Mouse (Mus musculus): ENCODE data around the gene Pygb.

DNA sequence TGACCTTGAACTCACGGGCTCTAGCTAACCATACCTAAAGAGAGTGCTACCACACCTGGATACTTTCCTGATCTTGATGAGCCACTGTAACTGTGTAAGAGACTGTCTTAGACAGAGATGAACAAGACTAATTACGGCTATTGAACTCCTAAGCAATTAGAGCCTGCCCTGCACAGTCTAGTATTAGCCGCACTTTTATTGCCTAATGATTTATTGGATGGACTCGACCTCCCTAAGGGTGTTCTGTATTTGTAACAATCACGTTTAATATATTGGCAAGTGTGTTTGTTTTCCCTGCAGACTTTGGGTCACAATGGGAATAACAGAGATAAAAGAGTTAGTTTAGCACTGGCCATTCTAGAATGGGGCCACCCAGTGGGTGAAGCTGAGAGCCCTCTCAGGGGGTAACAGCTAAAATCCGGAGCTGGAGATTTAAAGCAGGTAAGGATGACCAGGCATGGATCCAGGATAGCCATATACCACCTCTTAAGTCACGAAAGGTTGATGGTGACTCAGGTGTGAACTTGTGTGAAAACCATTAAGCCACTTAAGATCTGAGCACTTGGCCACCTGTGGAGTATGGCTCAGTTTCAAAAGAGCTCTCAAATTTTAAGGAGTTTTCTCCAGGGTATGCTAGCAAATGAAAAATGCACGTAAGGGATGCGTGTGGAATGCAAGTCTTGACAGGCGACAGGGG, 46.2 kb upstream of the Pygb start:
- no peak for TF ChIP-seq CTCF (IDR thresholded peaks at IDR 0.05; ENCODE audit: low read depth)
- no peak for TF ChIP-seq EP300 (optimal IDR thresholded peaks at IDR 0.05)

Data from stomach, postnatal 0 days (tissue).